Mouse (Mus musculus): ENCODE results near the gene Olfr452.
A peak's percentile ranks its signal among the peaks of the same experiment; 100 is the strongest.

Gene Olfr452

GRCm38 (mm10) chr6:42784793-42785192 lies at the start of gene Olfr452:
Gene Olfr452, plus strand, starts transcription at chr6:42785093.
- DNase-seq (ENCODE audit: low spot score) = no peak

GRCm38 (mm10) chr6:42739071-42739470 lies 45.8 kb upstream of the Olfr452 start, which contains the start of gene Olfr453:
Gene Olfr453, plus strand, starts transcription at chr6:42739371.
- no peak for DNase-seq (ENCODE audit: low spot score)

- no peak for DNase-seq (ENCODE audit: low spot score)
Measured at GRCm38 (mm10) chr6:42742303-42742702, 42.6 kb upstream of the Olfr452 start.

GRCm38 (mm10) chr6:42747846-42748245 lies 37.0 kb upstream of the Olfr452 start:
- DNase-seq (ENCODE audit: low spot score) = no peak

GRCm38 (mm10) chr6:42756104-42756503 lies 28.8 kb upstream of the Olfr452 start, which contains the start of gene Olfr38:
Gene Olfr38, plus strand, starts transcription at chr6:42756404.
- DNase-seq (ENCODE audit: low spot score) = no peak

DNA sequence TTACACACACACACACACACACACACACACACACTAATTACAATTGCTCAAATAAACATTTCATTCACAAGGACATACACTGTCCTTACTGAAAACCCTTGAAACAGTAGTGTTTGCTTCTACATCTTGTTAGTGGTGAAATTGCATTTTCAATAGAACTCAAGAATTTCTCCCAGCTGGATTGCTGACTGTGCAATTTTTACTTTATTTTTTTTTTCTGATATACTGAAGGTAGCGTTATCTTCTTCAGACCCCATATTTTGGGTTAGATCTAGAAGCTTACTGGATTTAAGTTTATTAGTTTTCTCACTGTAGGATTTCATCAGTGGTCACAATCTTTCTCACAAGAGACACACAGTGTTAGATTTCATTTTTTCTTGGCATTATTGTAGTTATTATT lies 7.8 kb upstream of the Olfr452 start:
- no peak for DNase-seq (ENCODE audit: low spot score)

DNA sequence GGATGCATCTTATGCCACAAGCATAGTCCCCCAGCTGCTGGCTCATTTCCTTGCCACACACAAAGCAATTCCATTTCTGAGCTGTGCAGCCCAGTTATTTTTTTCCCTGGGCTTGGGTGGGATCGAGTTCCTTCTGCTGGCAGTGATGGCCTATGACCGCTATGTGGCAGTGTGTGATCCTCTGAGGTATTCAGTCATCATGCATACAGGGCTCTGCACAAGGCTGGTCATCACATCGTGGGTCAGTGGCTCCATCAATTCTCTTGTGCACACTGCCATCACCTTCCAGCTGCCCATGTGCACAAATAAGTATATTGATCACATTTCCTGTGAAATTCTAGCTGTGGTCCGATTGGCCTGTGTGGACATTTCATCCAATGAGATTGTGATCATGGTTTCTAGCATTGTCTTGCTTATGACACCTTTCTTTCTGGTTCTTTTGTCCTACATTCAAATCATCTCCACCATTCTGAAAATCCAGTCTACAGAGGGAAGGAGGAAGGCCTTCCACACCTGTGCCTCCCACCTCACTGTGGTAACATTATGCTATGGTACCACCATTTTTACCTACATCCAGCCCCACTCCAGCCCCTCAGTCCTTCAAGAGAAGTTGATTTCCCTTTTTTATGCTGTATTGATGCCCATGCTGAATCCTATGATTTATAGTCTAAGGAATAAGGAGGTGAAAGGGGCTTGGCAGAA lies 5.5 kb downstream of the Olfr452 start:
- peak; percentile 25 for DNase-seq (ENCODE audit: low spot score)

GRCm38 (mm10) chr6:42790949-42791556 lies 6.2 kb downstream of the Olfr452 start:
- DNase-seq (ENCODE audit: low spot score) = peak; percentile 15

DNA sequence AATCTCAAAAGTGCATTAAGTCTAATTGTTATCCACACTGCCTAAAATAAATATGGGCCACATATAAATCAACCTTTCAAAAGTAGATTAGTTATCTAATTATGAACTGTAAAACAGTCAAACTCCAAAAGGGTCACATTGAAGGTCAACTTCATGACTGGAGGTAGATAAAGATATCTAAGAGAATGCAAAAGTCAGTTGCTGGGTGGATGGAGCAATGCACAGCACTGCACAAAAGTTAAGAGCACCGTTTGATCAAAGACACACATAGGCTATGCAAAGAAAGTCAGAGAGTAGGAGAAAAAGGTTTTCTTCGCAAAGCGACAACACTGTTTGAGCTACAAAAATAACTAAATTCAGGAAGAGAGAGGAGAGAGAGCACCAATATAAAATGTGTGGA lies 10.1 kb downstream of the Olfr452 start:
- no peak for DNase-seq (ENCODE audit: low spot score)

DNA sequence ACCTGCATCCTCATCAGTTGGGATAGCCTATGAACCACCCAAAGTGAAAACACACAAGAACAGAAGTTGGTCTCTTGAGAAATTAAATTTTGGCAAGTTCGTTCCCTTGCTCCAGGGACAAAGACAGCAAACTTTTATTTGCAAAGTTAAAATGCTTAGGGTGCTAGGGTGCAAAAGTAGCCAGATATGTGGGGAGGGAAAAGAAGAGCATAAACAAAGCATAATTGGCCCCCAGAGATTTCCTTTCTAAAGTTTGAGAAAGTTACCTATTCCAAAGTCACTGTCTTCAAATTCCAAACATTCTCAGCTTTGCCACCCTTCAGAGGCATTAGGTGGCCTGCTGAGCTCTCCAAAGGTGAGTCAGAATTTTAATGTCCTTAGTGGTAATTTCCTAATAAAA lies 26.7 kb downstream of the Olfr452 start, which contains the start of gene Olfr450:
Gene Olfr450 (plus strand): TSS at position 301 of the 400 bp plus-strand sequence.
- DNase-seq (ENCODE audit: low spot score) = no peak

GRCm38 (mm10) chr6:42834084-42834483 lies 49.2 kb downstream of the Olfr452 start, which contains the start of gene Olfr449:
Gene Olfr449, plus strand, starts transcription at chr6:42834384.
- no peak for DNase-seq (ENCODE audit: low spot score)
